34 mouse cellular contexts compared by ENCODE assay signal in genomic region chr17:46598963-46599362, GRCm38 (mm10).
"Had no signal": no experiment of that assay in that cellular context is flagged by ENCODE, and none has a peak within 500 bp of the region (broad histone marks: within the 10 kb centered on the region; RNA-seq: fewer than 3 reads in every experiment).

No protein-coding gene starts in this region.

- H3K27ac ChIP-seq: heart, embryonic 10.5 days; heart, embryonic 15.5 days; hindbrain, embryonic 10.5 days; hindbrain, embryonic 12.5 days; hindbrain, embryonic 13.5 days; hindbrain, embryonic 14.5 days; hindbrain, embryonic 15.5 days; hindbrain, postnatal 0 days; intestine, embryonic 15.5 days; kidney, embryonic 15.5 days; kidney, postnatal 0 days; layer of hippocampus, adult 2 months had no signal

- DNase-seq: heart, postnatal 10 days; heart, postnatal 14 days; heart, postnatal 36 days; heart, postnatal 4 days; kidney, adult 11 months; kidney, adult 18-20 months; kidney, adult 2 months; kidney, adult 8-10 months; kidney, adult 9 months; kidney, postnatal 10 days; kidney, postnatal 14 days; kidney, postnatal 25 days; kidney, postnatal 36 days; kidney, postnatal 4 days; layer of hippocampus, adult 9-11 months; layer of hippocampus, postnatal 36 days had no signal

- ATAC-seq: hindbrain, embryonic 16.5 days; hindbrain, postnatal 0 days; inflammation-experienced regulatory T-cells, adult 6 months; intestine, embryonic 15.5 days; intestine, embryonic 16.5 days; intestine, postnatal 0 days had no signal

- H3K4me3 ChIP-seq: heart, embryonic 10.5 days; heart, embryonic 12.5 days; heart, embryonic 13.5 days; heart, embryonic 15.5 days; hindbrain, embryonic 10.5 days; hindbrain, embryonic 12.5 days; hindbrain, embryonic 13.5 days; hindbrain, embryonic 15.5 days; intestine, embryonic 15.5 days; kidney, embryonic 15.5 days; layer of hippocampus, adult 2 months had no signal
